Mouse (Mus musculus): ENCODE results near the gene Tmem132b. TPM values are rescaled to one million over a fixed set of nuclear protein-coding genes. Genes with fewer than 3 reads are reported as not detected.

Tmem132b gene
- polyA plus RNA-seq, 1 experiment: under 0.01 TPM

DNA sequence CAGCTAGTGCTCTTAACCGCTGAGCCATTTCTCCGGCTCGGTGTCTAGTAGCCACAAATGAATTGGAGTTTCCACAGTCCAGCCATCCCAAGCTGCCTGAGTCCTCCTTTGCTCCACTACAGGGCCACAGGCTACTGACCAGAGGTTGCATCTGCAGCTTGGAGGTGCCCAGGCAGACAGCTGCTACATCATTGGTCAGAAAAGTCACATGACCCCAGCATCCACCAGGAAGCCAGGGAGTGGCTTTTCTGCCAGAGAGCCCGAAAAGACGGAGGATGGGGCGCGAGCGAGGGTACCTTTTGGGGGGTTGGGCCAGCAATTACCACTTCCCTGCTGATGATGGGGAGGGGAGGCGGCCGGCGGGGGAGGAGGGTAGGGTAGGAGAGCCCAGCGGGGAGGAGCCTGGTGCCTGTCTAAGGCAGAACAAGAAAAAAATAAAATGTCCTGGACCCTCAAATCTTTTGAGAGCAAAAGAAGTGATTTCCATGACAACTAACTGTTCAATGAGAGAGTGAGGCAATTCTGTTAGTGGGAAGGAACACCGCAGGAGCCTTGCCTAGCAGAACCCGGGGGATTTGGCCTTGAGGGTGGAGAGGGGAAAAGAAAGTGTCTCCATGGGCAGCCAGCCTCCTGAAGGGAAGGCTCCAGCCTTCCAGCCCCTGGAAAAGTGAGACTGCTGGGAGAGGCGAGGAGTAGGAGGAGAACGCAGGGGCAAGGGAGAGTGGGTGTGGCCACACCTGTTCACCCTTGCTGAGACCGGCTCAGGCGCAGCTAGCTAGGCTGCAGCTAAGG lies 57.5 kb downstream of the Tmem132b start:
- Histone ChIP-seq H3K79me3 (ENCODE audit: low read depth) (no peaks in the 10 kb centered on the region), H3ac (ENCODE audit: control insufficient read depth, insufficient read length, low read depth) (no peak overlapping the region), H3K79me2 (ENCODE audit: control insufficient read depth, insufficient read depth) (no peaks in the 10 kb centered on the region), H3K4me3 (ENCODE audit: insufficient read depth, poor library complexity, severe bottlenecking) (no peak overlapping the region), H3K36me3 (ENCODE audit: control insufficient read depth, insufficient read depth) (no peaks in the 10 kb centered on the region), H3K27me3 (ENCODE audit: control insufficient read depth, insufficient read depth, insufficient read length) (peaks cover 19% of the 10 kb centered on the region)
- TF ChIP-seq MYOG (IDR thresholded peaks at IDR 0.05; ENCODE audit: control insufficient read depth, extremely low read depth, insufficient read length) (no peak), CEBPB (IDR thresholded peaks at IDR 0.05; ENCODE audit: low read depth) (no peak), MYOD1 (IDR thresholded peaks at IDR 0.05; ENCODE audit: control insufficient read depth, insufficient read length, low read depth) (no peak), USF1 (IDR thresholded peaks at IDR 0.05; ENCODE audit: low read depth) (peak; percentile 72), MAX (IDR thresholded peaks at IDR 0.05) (no peak)

DNA sequence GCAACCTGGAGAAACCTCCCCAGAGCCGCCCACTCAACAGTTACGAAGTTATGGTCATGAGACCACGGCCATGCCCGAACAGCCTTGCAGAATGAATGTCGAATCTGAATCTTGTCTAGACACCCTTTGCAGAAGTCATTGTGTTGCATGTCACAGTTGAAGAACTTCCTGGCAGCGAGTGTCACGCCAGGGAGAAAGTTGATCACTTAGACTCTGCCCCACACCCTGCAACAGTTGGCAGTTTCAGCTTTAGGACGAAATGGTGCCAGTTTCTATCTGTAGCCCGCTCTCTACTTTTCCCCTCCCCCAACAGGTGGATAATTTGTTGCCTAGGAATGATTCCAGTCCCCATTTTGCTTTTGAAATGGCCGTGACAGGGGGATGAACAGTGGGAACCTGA lies 66.5 kb downstream of the Tmem132b start:
- H3K4me3 ChIP-seq (ENCODE audit: insufficient read depth, poor library complexity, severe bottlenecking): no peak overlapping the region
- H3K27me3 ChIP-seq (ENCODE audit: control insufficient read depth, insufficient read depth, insufficient read length): peaks cover 5% of the 10 kb centered on the region

DNA sequence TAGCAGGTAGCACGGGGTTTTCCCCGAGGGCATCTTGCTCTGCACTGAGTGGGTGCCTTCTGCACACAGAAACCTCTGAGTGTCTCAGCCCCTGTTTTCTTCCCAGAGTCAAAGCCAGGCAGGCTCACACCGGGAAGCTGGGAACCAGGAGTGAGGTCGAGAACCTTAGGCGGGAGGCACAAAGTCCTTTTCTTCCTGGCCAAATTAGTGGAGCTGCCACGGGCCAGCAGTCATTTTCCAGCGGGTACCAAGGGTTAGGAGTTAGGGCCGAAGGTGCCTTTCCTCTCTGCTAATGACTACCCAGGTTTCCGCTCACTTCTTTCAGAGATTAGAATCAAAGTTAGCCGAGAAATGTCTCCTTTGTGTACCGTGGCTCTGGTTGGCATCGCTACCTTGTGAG lies 75.6 kb downstream of the Tmem132b start:
- H3K79me3 ChIP-seq (ENCODE audit: low read depth): no peaks in the 10 kb centered on the region

More for the DNA sequence above, 66.5 kb downstream of the Tmem132b start:
- Histone ChIP-seq H3K79me2 (ENCODE audit: control insufficient read depth, insufficient read depth) (no peaks in the 10 kb centered on the region), H3K79me3 (ENCODE audit: low read depth) (no peaks in the 10 kb centered on the region), H3ac (ENCODE audit: control insufficient read depth, insufficient read length, low read depth) (no peak overlapping the region), H3K36me3 (ENCODE audit: control insufficient read depth, insufficient read depth) (no peaks in the 10 kb centered on the region)
- TF ChIP-seq MYOD1 (IDR thresholded peaks at IDR 0.05; ENCODE audit: control insufficient read depth, insufficient read length, low read depth) (no peak), MAX (IDR thresholded peaks at IDR 0.05) (no peak), CTCF (IDR thresholded peaks at IDR 0.05; ENCODE audit: control insufficient read depth, insufficient read depth, insufficient read length) (no peak), MYOG (IDR thresholded peaks at IDR 0.05; ENCODE audit: control insufficient read depth, extremely low read depth, insufficient read length) (no peak), FOSL1 (IDR thresholded peaks at IDR 0.05; ENCODE audit: insufficient read depth, low read length, poor library complexity, severe bottlenecking) (no peak), USF1 (IDR thresholded peaks at IDR 0.05; ENCODE audit: low read depth) (no peak), CEBPB (IDR thresholded peaks at IDR 0.05; ENCODE audit: low read depth) (no peak)

DNA sequence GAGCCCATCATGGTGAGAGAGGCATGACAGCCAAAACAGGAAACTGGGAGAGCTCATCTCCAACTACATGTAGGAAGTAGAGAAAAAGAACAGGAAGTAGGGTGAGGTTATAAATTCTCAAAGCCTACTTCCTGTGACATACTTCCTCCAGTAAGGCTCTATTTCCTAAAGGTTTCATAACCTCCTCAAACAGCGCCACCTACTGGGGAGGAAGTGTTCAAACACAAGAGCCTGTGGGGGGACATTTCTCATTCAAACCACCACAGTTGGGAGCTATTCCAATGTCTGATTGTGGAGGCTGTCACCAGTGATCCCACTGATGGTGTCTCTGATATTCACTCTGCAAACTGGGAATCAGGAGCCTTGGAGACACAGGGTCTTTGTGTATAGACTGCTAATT lies 78.4 kb downstream of the Tmem132b start:
- H3K79me3 ChIP-seq (ENCODE audit: low read depth): no peaks in the 10 kb centered on the region
- H3K36me3 ChIP-seq (ENCODE audit: control insufficient read depth, insufficient read depth): no peaks in the 10 kb centered on the region
- TF ChIP-seq MYOG (IDR thresholded peaks at IDR 0.05; ENCODE audit: control insufficient read depth, extremely low read depth, insufficient read length) (no peak), MAX (IDR thresholded peaks at IDR 0.05) (no peak), FOSL1 (IDR thresholded peaks at IDR 0.05; ENCODE audit: insufficient read depth, low read length, poor library complexity, severe bottlenecking) (no peak), CTCF (IDR thresholded peaks at IDR 0.05; ENCODE audit: control insufficient read depth, insufficient read depth, insufficient read length) (no peak), USF1 (IDR thresholded peaks at IDR 0.05; ENCODE audit: low read depth) (no peak), MYOD1 (IDR thresholded peaks at IDR 0.05; ENCODE audit: control insufficient read depth, insufficient read length, low read depth) (no peak), CEBPB (IDR thresholded peaks at IDR 0.05; ENCODE audit: low read depth) (no peak)
- H3K27me3 ChIP-seq (ENCODE audit: control insufficient read depth, insufficient read depth, insufficient read length): peaks cover 7% of the 10 kb centered on the region
- H3ac ChIP-seq (ENCODE audit: control insufficient read depth, insufficient read length, low read depth): no peak overlapping the region
- H3K79me2 ChIP-seq (ENCODE audit: control insufficient read depth, insufficient read depth): no peaks in the 10 kb centered on the region
- no peak overlapping the region for H3K4me3 ChIP-seq (ENCODE audit: insufficient read depth, poor library complexity, severe bottlenecking)

More for the DNA sequence above, 75.6 kb downstream of the Tmem132b start:
- peaks cover 7% of the 10 kb centered on the region for H3K27me3 ChIP-seq (ENCODE audit: control insufficient read depth, insufficient read depth, insufficient read length)
- TF ChIP-seq MYOD1 (IDR thresholded peaks at IDR 0.05; ENCODE audit: control insufficient read depth, insufficient read length, low read depth) (no peak), CTCF (IDR thresholded peaks at IDR 0.05; ENCODE audit: control insufficient read depth, insufficient read depth, insufficient read length) (no peak), CEBPB (IDR thresholded peaks at IDR 0.05; ENCODE audit: low read depth) (no peak), FOSL1 (IDR thresholded peaks at IDR 0.05; ENCODE audit: insufficient read depth, low read length, poor library complexity, severe bottlenecking) (no peak), MYOG (IDR thresholded peaks at IDR 0.05; ENCODE audit: control insufficient read depth, extremely low read depth, insufficient read length) (no peak), MAX (IDR thresholded peaks at IDR 0.05) (no peak), USF1 (IDR thresholded peaks at IDR 0.05; ENCODE audit: low read depth) (no peak)
- H3K79me2 ChIP-seq (ENCODE audit: control insufficient read depth, insufficient read depth): no peaks in the 10 kb centered on the region
- H3K36me3 ChIP-seq (ENCODE audit: control insufficient read depth, insufficient read depth): no peaks in the 10 kb centered on the region
- H3K4me3 ChIP-seq (ENCODE audit: insufficient read depth, poor library complexity, severe bottlenecking): no peak overlapping the region
- no peak overlapping the region for H3ac ChIP-seq (ENCODE audit: control insufficient read depth, insufficient read length, low read depth)

DNA sequence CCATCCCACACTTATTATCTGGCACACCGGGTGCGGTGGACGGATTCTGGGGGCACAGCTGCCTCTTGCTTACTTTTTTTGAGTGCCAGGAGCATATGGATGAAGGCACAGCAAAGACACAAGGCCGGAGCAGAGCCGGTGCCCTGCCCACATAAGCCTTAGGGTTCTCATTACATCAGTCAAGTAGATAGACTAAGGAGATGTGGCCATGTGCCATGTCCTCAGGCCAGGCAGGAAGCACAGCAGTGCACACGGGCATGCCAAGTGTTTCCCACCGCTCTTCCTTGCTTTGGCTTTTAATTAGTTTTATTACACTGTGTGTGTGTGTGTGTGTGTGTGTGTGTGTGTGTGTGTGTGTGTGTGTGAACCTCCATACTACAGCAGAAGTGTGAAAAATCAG lies 80.9 kb downstream of the Tmem132b start:
- Histone ChIP-seq H3K79me2 (ENCODE audit: control insufficient read depth, insufficient read depth) (no peaks in the 10 kb centered on the region), H3K4me3 (ENCODE audit: insufficient read depth, poor library complexity, severe bottlenecking) (no peak overlapping the region), H3K79me3 (ENCODE audit: low read depth) (no peaks in the 10 kb centered on the region), H3K27me3 (ENCODE audit: control insufficient read depth, insufficient read depth, insufficient read length) (peaks cover under 1% of the 10 kb centered on the region), H3ac (ENCODE audit: control insufficient read depth, insufficient read length, low read depth) (no peak overlapping the region), H3K36me3 (ENCODE audit: control insufficient read depth, insufficient read depth) (no peaks in the 10 kb centered on the region)
- TF ChIP-seq USF1 (IDR thresholded peaks at IDR 0.05; ENCODE audit: low read depth): no peak
- TF ChIP-seq FOSL1 (IDR thresholded peaks at IDR 0.05; ENCODE audit: insufficient read depth, low read length, poor library complexity, severe bottlenecking): no peak
- TF ChIP-seq MYOD1 (IDR thresholded peaks at IDR 0.05; ENCODE audit: control insufficient read depth, insufficient read length, low read depth): no peak
- TF ChIP-seq CTCF (IDR thresholded peaks at IDR 0.05; ENCODE audit: control insufficient read depth, insufficient read depth, insufficient read length): no peak
- TF ChIP-seq MAX (IDR thresholded peaks at IDR 0.05): no peak
- no peak for TF ChIP-seq MYOG (IDR thresholded peaks at IDR 0.05; ENCODE audit: control insufficient read depth, extremely low read depth, insufficient read length)
- no peak for TF ChIP-seq CEBPB (IDR thresholded peaks at IDR 0.05; ENCODE audit: low read depth)
